Mouse (Mus musculus) heart, adult 11 months (tissue): ENCODE results near the gene Ramp3.
"Not testable (repeated sequence)": the region's sequence is repeated elsewhere in the genome, so short reads cannot be mapped to it uniquely, and the experiment has no call there.

ENCODE experiments used
- DNase-seq: peaks from one replicate; pipeline ENCODE4 v3.0.0; 2022

The Ramp3 gene

GRCm38 (mm10) chr11:6658271-6658670 lies at the start of gene Ramp3:
TSS of gene Ramp3 (plus strand) at chr11:6658521.
- peak; percentile 93 for DNase-seq

GRCm38 (mm10) chr11:6615250-6616205 lies 42.8 kb upstream of the Ramp3 start:
- no peak for DNase-seq

- peak; percentile 91 for DNase-seq
These were observed 34.6 kb upstream of the Ramp3 start for GRCm38 (mm10) chr11:6623704-6624103.

GRCm38 (mm10) chr11:6624619-6625382 lies 33.5 kb upstream of the Ramp3 start:
- peak; percentile 85 for DNase-seq

GRCm38 (mm10) chr11:6625478-6626387 lies 32.6 kb upstream of the Ramp3 start, which contains the start of gene Tbrg4:
TSS of gene Tbrg4 (minus strand) at chr11:6626067.
- DNase-seq = peak; percentile 99

GRCm38 (mm10) chr11:6626388-6626772 lies 31.9 kb upstream of the Ramp3 start:
- DNase-seq = no peak

GRCm38 (mm10) chr11:6627731-6628130 lies 30.6 kb upstream of the Ramp3 start:
- DNase-seq = peak; percentile 94

- peak; percentile 94 for DNase-seq
These were observed 29.8 kb upstream of the Ramp3 start for GRCm38 (mm10) chr11:6628568-6628967.

GRCm38 (mm10) chr11:6629655-6630054 lies 28.7 kb upstream of the Ramp3 start:
- DNase-seq = peak; percentile 86

- DNase-seq = no peak
These were observed 22.2 kb upstream of the Ramp3 start for GRCm38 (mm10) chr11:6636150-6636549.

GRCm38 (mm10) chr11:6638537-6638936 lies 19.8 kb upstream of the Ramp3 start, which contains the start of gene Wap:
TSS of gene Wap (minus strand) at chr11:6638637.
- peak; percentile 83 for DNase-seq

GRCm38 (mm10) chr11:6639072-6639471 lies 19.2 kb upstream of the Ramp3 start:
- no peak for DNase-seq

- no peak for DNase-seq
These were observed 13.8 kb upstream of the Ramp3 start for GRCm38 (mm10) chr11:6644566-6644965.

GRCm38 (mm10) chr11:6647831-6648724 lies 10.2 kb upstream of the Ramp3 start:
- peak; percentile 83 for DNase-seq

- no peak for DNase-seq
These were observed 7.8 kb upstream of the Ramp3 start for GRCm38 (mm10) chr11:6650519-6650918.

- DNase-seq = not testable (repeated sequence)
These were observed 5.3 kb upstream of the Ramp3 start for GRCm38 (mm10) chr11:6652978-6653377.

GRCm38 (mm10) chr11:6654903-6655302 lies 3.4 kb upstream of the Ramp3 start:
- DNase-seq = no peak

GRCm38 (mm10) chr11:6661206-6661605 lies 2.9 kb downstream of the Ramp3 start:
- no peak for DNase-seq

GRCm38 (mm10) chr11:6666634-6667033 lies 8.3 kb downstream of the Ramp3 start:
- DNase-seq = no peak

- DNase-seq = no peak
These were observed 10.7 kb downstream of the Ramp3 start for GRCm38 (mm10) chr11:6669041-6669440.

- DNase-seq = no peak
These were observed 11.7 kb downstream of the Ramp3 start for GRCm38 (mm10) chr11:6670044-6670443.
